Mouse (Mus musculus) gastrocnemius, postnatal 14 days (tissue): Measurements from ENCODE around the gene H6pd. TPM values are rescaled to one million over a fixed set of nuclear protein-coding genes. Genes with fewer than 3 reads are reported as not detected.

Source experiments
- DNase-seq: peaks from one replicate; pipeline ENCODE4 v3.0.0; 2021; ENCODE audit warnings: mixed read lengths
- intact Hi-C: fragments of 180-260 bp; cut with DNase I; formaldehyde crosslinking; loops from one replicate; pipeline ENCODE4 v1.15.1; 2025; ENCODE audit warnings: low total_unique reads
- total RNA-seq, 2 experiments: library from RNA; stranded (reverse); gene quantifications; 2 replicates each; pipeline ENCODE4 v1.2.3; 2021

H6pd gene
- total RNA-seq, 2 experiments from 2014 or later: 48.5 to 62.8 TPM

GRCm38 (mm10) chr4:150030449-150031233 is 21.8 kb upstream of the H6pd start:
- no peak for DNase-seq
- intact Hi-C loops: no loop called here

GRCm38 (mm10) chr4:150029885-150030284 is 21.1 kb upstream of the H6pd start:
- intact Hi-C loops: no loop called here

GRCm38 (mm10) chr4:150023518-150023917 is 14.7 kb upstream of the H6pd start:
- intact Hi-C loops: no loop called here
- no peak for DNase-seq

More at GRCm38 (mm10) chr4:150029885-150030284, 21.1 kb upstream of the H6pd start:
- no peak for DNase-seq

- intact Hi-C loops: no loop called here
- no peak for DNase-seq
Observed at GRCm38 (mm10) chr4:150019741-150020380, 11.0 kb upstream of the H6pd start.

GRCm38 (mm10) chr4:150015436-150015835 is 6.6 kb upstream of the H6pd start:
- DNase-seq: no peak
- intact Hi-C loops: no loop called here

- intact Hi-C loops: no loop called here
Observed at GRCm38 (mm10) chr4:150014378-150015091, 5.7 kb upstream of the H6pd start.

GRCm38 (mm10) chr4:150013805-150014204 is 5.0 kb upstream of the H6pd start:
- DNase-seq: no peak
- intact Hi-C loops: no loop called here

More at GRCm38 (mm10) chr4:150014378-150015091, 5.7 kb upstream of the H6pd start:
- DNase-seq: no peak

GRCm38 (mm10) chr4:150013186-150013690 is 4.4 kb upstream of the H6pd start:
- intact Hi-C loops: no loop called here

GRCm38 (mm10) chr4:150012322-150012723 is 3.5 kb upstream of the H6pd start:
- DNase-seq: no peak
- intact Hi-C loops: no loop called here

More at GRCm38 (mm10) chr4:150013186-150013690, 4.4 kb upstream of the H6pd start:
- DNase-seq: no peak

GRCm38 (mm10) chr4:150011564-150012321 is 2.9 kb upstream of the H6pd start:
- no peak for DNase-seq
- intact Hi-C loops: no loop called here

GRCm38 (mm10) chr4:150010054-150010730 is 1.4 kb upstream of the H6pd start:
- intact Hi-C loops: no loop called here
- DNase-seq: no peak

- intact Hi-C loops: no loop called here
- no peak for DNase-seq
Observed at GRCm38 (mm10) chr4:150009587-150009930, 736 bp upstream of the H6pd start.

- intact Hi-C loops: no loop called here
Observed at GRCm38 (mm10) chr4:150008325-150008852, 434 bp downstream of the H6pd start.

GRCm38 (mm10) chr4:150007444-150007843 is 1.4 kb downstream of the H6pd start:
- intact Hi-C loops: no loop called here
- DNase-seq: no peak

More at GRCm38 (mm10) chr4:150008325-150008852, 434 bp downstream of the H6pd start:
- peak; percentile 90 for DNase-seq

GRCm38 (mm10) chr4:150006991-150007390 is 1.8 kb downstream of the H6pd start:
- intact Hi-C loops: no loop called here
- DNase-seq: no peak

- intact Hi-C loops: no loop called here
- DNase-seq: no peak
Observed at GRCm38 (mm10) chr4:150006122-150006854, 2.5 kb downstream of the H6pd start.

- no peak for DNase-seq
- intact Hi-C loops: no loop called here
Observed at GRCm38 (mm10) chr4:150005231-150005630, 3.6 kb downstream of the H6pd start.

GRCm38 (mm10) chr4:150003641-150004040 is 5.2 kb downstream of the H6pd start:
- DNase-seq: no peak

More at GRCm38 (mm10) chr4:150003641-150004040, 5.2 kb downstream of the H6pd start:
- intact Hi-C loops: no loop called here
